Mouse (Mus musculus): ENCODE data around the gene Fbh1. TPM values are rescaled to one million over a fixed set of nuclear protein-coding genes. Genes with fewer than 3 reads are reported as not detected.

Fbh1 gene
- 111 and 120 TPM in 2 replicates for polyA plus RNA-seq (2015; fragmentation: Nextera tagmentation; extraction: Ambion mirVana)

DNA sequence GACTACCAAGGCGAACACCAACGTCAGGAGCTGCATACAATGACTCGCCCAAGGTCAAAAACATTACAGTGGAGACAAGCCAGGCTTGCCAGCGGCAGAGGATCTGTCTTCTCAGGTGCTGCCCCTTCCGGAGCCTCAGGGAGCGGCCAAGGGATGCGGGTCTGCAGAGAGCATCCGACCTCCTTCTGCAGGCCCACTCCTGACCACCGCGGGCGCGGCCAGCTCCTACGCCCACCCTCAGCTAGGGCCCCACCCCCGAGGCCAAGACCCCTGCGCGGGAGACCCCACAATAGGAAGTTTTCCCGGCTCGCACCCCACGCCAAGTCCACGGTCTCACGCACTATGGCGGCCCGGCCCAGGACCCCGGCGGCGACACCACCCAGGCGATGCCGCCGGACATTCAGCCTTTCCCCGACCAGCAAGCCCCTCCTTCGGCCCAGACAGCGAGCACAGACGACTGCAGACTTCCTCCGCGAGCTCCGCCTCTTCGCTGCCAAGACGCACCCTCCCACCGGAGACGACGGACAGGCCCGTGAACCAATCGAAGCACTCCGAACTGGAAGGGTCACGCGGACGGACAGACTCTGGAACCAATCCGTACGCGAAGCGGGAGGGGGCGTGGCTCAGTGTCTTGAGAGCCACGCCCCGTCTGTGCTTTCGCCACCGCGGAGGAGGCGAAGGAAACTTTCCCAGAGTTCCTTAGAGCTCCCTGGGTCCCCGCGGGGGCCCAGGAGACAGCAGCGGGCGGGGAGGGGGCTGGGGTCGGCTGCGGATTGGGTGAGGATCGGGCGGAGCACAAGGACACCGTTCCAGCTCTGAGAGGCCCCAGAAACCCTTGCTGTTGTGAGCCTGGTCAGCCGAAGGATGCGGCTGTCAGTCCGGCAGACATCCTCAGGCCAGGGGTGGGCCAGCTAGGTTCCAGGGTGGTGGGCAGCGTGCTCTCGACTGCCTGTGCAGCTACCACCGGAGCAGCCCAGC lies at the start of gene Fbh1, which contains the start of gene Ankrd16:
Gene Fbh1, minus strand, starts transcription at position 492 of the 978 bp plus-strand sequence.
Gene Ankrd16, plus strand, starts transcription at position 786 of the 978 bp plus-strand sequence.
- H3K27me3 ChIP-seq, result no peaks in the 10 kb centered on the region
- peak within 1 kb of the TSS; percentile 84 for H3K4me3 ChIP-seq
- H3K4me2 ChIP-seq, result peak within 1 kb of the TSS; percentile 84
- no peaks in the 10 kb centered on the region for H3K9me3 ChIP-seq (replicated peaks)
- H3K4me1 ChIP-seq, result peaks cover 34% of the 10 kb centered on the region
- peak; percentile 95 for ATAC-seq
- H3K9ac ChIP-seq, result peak within 1 kb of the TSS; percentile 90
- under 1% methylated on average over 65 of the region's 73 CpGs for WGBS
- H3K27ac ChIP-seq, result peak within 1 kb of the TSS; percentile 96
- H3K36me3 ChIP-seq (ENCODE audit: poor library complexity, severe bottlenecking), result peaks cover 18% of the 10 kb centered on the region

DNA sequence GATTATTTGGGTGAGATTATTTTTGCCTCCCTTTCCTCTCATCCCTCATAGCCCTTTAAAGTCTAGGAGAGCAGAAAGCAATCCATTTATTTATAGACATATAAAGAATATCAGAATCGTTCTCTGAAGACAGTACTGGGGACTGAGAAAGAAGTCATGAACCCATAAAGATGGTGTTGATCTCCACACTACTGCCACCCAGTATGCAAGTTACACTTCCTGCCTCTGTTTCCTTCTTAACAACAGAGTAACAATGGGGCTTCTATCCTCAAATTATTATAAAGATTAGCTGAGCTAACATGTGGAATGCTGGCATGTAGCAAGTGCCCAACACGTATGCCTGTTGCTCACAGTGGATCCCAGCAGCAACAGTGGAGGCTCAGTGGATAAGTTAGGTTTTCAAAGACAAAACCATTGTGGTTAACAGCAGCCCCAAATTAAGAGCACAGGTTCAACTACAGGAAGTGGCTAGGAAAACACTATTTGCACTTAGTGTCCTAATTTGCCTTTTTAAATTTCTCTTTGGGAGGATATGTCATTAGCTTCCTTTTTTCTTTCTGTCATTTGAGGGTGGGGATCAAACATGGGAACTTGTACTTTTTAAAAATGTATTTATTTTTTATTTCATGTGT lies 24.0 kb upstream of the Fbh1 start:
- WGBS, result 93% methylated on average over 2 of the region's 2 CpGs
- Histone ChIP-seq H3K4me1 (no peaks in the 10 kb centered on the region), H3K4me2 (no peak overlapping the region), H3K4me3 (no peak overlapping the region), H3K9ac (no peak overlapping the region), H3K27me3 (no peaks in the 10 kb centered on the region), H3K27ac (no peak overlapping the region), H3K36me3 (ENCODE audit: poor library complexity, severe bottlenecking) (no peaks in the 10 kb centered on the region), H3K9me3 (replicated peaks) (no peaks in the 10 kb centered on the region)
- no peak for ATAC-seq

DNA sequence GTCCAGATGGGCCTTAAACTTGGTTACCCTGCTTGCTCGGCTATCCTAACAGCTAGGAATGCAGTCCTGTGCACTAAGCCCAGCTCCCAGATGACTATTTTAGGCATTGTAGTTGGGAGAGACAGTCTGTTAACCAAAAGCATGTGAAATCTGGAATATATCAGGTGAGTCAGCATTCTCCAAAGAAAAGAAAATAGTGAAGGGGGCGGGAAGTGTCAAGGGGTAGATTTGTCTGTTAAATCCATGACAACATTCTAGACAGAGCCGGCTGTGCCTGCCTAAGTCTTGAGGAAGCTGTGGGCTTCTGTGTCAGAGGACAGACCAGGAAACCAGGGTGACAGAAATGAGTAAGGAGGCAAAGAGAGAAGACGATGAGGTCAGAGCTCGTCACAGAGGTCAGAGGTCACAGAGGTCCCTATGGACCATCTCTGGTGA lies 20.6 kb upstream of the Fbh1 start:
- Histone ChIP-seq H3K36me3 (ENCODE audit: poor library complexity, severe bottlenecking) (peaks cover 16% of the 10 kb centered on the region), H3K4me1 (no peaks in the 10 kb centered on the region), H3K27ac (no peak overlapping the region), H3K9me3 (replicated peaks) (no peaks in the 10 kb centered on the region), H3K4me3 (no peak overlapping the region), H3K9ac (no peak overlapping the region), H3K27me3 (no peaks in the 10 kb centered on the region), H3K4me2 (no peak overlapping the region)
- no peak for ATAC-seq
- WGBS, result 92% methylated on average over 5 of the region's 5 CpGs

DNA sequence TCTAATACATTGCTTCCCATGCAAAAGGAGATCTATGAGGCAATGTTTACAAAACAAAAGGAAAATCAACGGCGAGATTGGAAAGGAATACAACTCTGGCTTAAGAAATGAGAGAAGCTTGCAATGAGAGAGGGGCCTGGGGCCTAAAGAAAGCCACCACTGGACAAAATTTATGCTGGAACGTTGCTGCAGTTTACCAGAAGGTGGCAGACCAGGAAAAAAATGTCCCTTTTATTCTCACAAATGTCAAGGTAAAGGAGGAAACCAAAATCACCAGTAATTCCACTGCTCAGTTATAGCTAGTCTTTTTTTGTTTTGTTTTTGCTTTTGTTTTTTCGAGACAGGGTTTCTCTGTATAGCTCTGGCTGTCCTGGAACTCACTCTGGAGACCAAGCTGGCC lies 17.3 kb upstream of the Fbh1 start:
- no peak overlapping the region for H3K4me3 ChIP-seq
- no peak overlapping the region for H3K27ac ChIP-seq
- H3K4me1 ChIP-seq, result no peaks in the 10 kb centered on the region
- H3K27me3 ChIP-seq, result no peaks in the 10 kb centered on the region
- ATAC-seq, result no peak
- no peak overlapping the region for H3K4me2 ChIP-seq
- H3K9ac ChIP-seq, result no peak overlapping the region
- H3K9me3 ChIP-seq (replicated peaks), result 0 out of 2 replicates have a peak, but pooled peaks cover 3% of the 10 kb centered on the region
- H3K36me3 ChIP-seq (ENCODE audit: poor library complexity, severe bottlenecking), result peaks cover 46% of the 10 kb centered on the region
- 70% methylated on average over 4 of the region's 4 CpGs for WGBS

GRCm38 (mm10) chr2:11784159-11784558 lies 6.8 kb upstream of the Fbh1 start:
- Histone ChIP-seq H3K4me3 (no peak overlapping the region), H3K27me3 (no peaks in the 10 kb centered on the region), H3K4me1 (peaks cover 11% of the 10 kb centered on the region), H3K36me3 (ENCODE audit: poor library complexity, severe bottlenecking) (peaks cover 78% of the 10 kb centered on the region), H3K9ac (no peak overlapping the region), H3K4me2 (no peak overlapping the region), H3K9me3 (replicated peaks) (no peaks in the 10 kb centered on the region), H3K27ac (no peak overlapping the region)
- no peak for ATAC-seq
- WGBS, result 94% methylated on average over 6 of the region's 6 CpGs

DNA sequence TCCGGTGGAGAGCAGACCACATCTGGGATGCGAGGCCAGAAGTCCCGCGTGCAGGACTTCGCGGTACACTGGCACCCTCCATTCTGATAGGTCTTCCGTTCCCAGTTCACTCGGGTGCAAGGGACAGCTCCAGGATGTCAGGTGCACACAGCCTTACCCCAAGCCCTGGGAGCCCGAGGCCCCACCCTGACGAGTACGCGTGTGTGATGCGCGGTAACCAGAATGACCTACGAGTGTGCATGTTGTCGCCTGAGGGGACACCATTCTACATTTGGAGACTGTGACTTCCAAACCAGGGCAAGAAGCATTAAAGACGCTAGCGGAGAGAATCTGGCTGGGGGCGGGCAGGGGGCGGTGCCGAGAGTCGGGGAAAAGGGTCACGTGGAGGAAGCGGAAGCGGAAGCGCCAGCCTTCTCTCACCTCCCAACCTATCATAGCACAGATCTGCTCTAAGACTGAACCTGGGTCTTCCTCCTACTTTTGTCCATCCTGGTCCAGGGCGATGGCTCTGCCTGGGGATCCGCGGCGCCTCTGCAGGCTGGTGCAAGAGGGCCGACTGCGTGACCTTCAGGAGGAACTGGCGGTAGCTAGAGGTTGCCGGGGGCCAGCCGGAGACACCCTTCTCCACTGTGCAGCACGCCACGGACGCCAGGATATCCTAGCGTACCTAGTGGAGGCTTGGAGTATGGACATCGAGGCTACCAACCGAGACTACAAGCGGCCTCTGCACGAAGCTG lies 873 bp upstream of the Fbh1 start:
- peak overlapping the region; percentile 84 for H3K4me3 ChIP-seq
- no peaks in the 10 kb centered on the region for H3K27me3 ChIP-seq
- peak overlapping the region; percentile 96 for H3K27ac ChIP-seq
- H3K4me2 ChIP-seq, result peak overlapping the region; percentile 84
- WGBS, result under 1% methylated on average over 43 of the region's 43 CpGs
- peaks cover 34% of the 10 kb centered on the region for H3K4me1 ChIP-seq
- peak; percentile 90 for ATAC-seq
- H3K36me3 ChIP-seq (ENCODE audit: poor library complexity, severe bottlenecking), result peaks cover 26% of the 10 kb centered on the region
- H3K9ac ChIP-seq, result peak overlapping the region; percentile 90
- H3K9me3 ChIP-seq (replicated peaks), result no peaks in the 10 kb centered on the region

DNA sequence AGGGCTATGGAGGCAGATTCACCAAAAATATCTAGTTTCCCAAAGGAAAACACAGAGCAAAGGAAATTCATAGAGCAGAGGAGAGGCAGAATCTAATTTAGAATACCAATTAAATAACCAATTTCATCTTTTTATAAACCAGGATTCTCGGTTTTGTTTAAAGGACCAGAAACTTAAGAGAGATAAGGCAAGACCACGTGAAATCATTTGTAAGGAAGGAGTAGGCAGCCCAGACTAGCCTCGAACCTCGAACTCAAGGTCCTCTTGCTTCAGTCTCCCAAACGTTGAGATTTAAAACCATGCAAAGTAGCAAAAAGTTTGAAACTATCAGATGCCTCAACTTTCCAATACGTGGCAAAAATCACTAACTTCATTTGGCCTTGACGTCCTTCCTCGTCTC lies 967 bp downstream of the Fbh1 start:
- H3K36me3 ChIP-seq (ENCODE audit: poor library complexity, severe bottlenecking), result peaks cover 8% of the 10 kb centered on the region
- peak overlapping the region; percentile 84 for H3K4me3 ChIP-seq
- no peaks in the 10 kb centered on the region for H3K9me3 ChIP-seq (replicated peaks)
- peaks cover 34% of the 10 kb centered on the region for H3K4me1 ChIP-seq
- peak overlapping the region; percentile 84 for H3K4me2 ChIP-seq
- peak overlapping the region; percentile 83 for H3K9ac ChIP-seq
- WGBS, result 53% methylated on average over 8 of the region's 8 CpGs
- ATAC-seq, result no peak
- no peak overlapping the region for H3K27ac ChIP-seq
- H3K27me3 ChIP-seq, result no peaks in the 10 kb centered on the region

GRCm38 (mm10) chr2:11775121-11775520 lies 2.3 kb downstream of the Fbh1 start:
- H3K4me2 ChIP-seq, result no peak overlapping the region
- H3K9me3 ChIP-seq (replicated peaks), result no peaks in the 10 kb centered on the region
- H3K27me3 ChIP-seq, result no peaks in the 10 kb centered on the region
- WGBS, result 77% methylated on average over 5 of the region's 5 CpGs
- ATAC-seq, result no peak
- H3K27ac ChIP-seq, result no peak overlapping the region
- H3K36me3 ChIP-seq (ENCODE audit: poor library complexity, severe bottlenecking), result no peaks in the 10 kb centered on the region
- no peak overlapping the region for H3K4me3 ChIP-seq
- no peak overlapping the region for H3K9ac ChIP-seq
- H3K4me1 ChIP-seq, result peaks cover 33% of the 10 kb centered on the region

DNA sequence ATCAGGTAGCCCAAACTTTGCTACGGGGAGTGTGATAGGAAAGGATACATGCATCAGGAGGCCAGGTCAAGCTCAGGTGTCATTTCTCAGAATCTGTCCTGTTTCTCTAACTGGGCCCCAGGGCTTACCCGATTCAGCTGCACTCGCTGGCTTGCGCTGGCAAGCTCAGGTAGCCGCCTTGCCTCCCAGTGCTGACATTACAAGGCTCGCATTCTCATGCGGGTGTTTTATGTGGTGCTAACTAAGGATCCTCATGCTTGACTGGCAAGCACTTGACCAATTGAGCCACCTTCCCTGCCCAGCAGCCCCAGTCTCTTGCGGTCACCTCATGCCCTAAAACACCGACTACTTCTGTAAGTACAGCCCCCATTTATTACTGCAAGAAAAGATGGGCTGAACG lies 3.0 kb downstream of the Fbh1 start:
- no peak overlapping the region for H3K4me3 ChIP-seq
- no peaks in the 10 kb centered on the region for H3K9me3 ChIP-seq (replicated peaks)
- peaks cover 26% of the 10 kb centered on the region for H3K4me1 ChIP-seq
- H3K36me3 ChIP-seq (ENCODE audit: poor library complexity, severe bottlenecking), result no peaks in the 10 kb centered on the region
- H3K9ac ChIP-seq, result no peak overlapping the region
- H3K4me2 ChIP-seq, result no peak overlapping the region
- no peak overlapping the region for H3K27ac ChIP-seq
- ATAC-seq, result no peak
- 90% methylated on average over 10 of the region's 10 CpGs for WGBS
- no peaks in the 10 kb centered on the region for H3K27me3 ChIP-seq

- Histone ChIP-seq H3K27me3 (no peaks in the 10 kb centered on the region), H3K4me1 (peaks cover 20% of the 10 kb centered on the region)
Observed at GRCm38 (mm10) chr2:11772401-11772800, 5.0 kb downstream of the Fbh1 start.

DNA sequence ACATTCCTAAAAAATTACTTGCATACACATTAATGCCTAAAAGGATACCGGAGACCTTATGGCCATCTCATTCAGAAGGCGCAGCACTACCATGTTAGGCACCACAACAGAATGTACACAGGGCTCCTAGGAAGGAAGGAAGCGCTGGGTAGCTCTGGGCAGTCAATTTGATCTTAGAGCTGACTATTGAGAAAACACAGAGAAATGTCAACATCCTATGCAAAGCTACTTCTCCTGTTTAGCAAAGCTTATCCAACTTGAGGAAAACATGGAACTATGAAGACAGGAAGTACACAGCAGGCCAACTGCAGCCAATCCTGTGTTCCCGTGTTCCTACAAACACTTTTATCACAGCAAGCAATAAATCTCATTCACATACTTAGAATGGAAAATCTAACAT lies 5.7 kb downstream of the Fbh1 start:
- ATAC-seq, result no peak
- 94% methylated on average over 4 of the region's 4 CpGs for WGBS
- no peaks in the 10 kb centered on the region for H3K27me3 ChIP-seq

More at GRCm38 (mm10) chr2:11772401-11772800, 5.0 kb downstream of the Fbh1 start:
- Histone ChIP-seq H3K9ac (no peak overlapping the region), H3K9me3 (replicated peaks) (no peaks in the 10 kb centered on the region), H3K36me3 (ENCODE audit: poor library complexity, severe bottlenecking) (peaks cover 13% of the 10 kb centered on the region), H3K4me2 (no peak overlapping the region), H3K27ac (no peak overlapping the region), H3K4me3 (no peak overlapping the region)
- ATAC-seq, result no peak
- 86% methylated on average over 4 of the region's 4 CpGs for WGBS

More for the DNA sequence above, 5.7 kb downstream of the Fbh1 start:
- Histone ChIP-seq H3K9ac (no peak overlapping the region), H3K36me3 (ENCODE audit: poor library complexity, severe bottlenecking) (peaks cover 20% of the 10 kb centered on the region), H3K9me3 (replicated peaks) (no peaks in the 10 kb centered on the region), H3K27ac (no peak overlapping the region), H3K4me2 (no peak overlapping the region), H3K4me3 (no peak overlapping the region), H3K4me1 (peaks cover 19% of the 10 kb centered on the region)
